Mouse (Mus musculus) hindbrain, embryonic 11.5 days (tissue): ENCODE data around the gene Tes. TPM values are rescaled to one million over a fixed set of nuclear protein-coding genes. Genes with fewer than 3 reads are reported as not detected.
A peak's percentile ranks its signal among the peaks of the same experiment; 100 is the strongest.

ENCODE experiments used
- ATAC-seq: fragments of 200-750 bp; cut with Nextera tagmentation; 2 replicates; pipeline ENCODE4 v1.8.0; 2017; ENCODE audit warnings: mild to moderate bottlenecking, moderate TSS enrichment, moderate library complexity; ENCODE audit not compliant: low FRiP score
- DNase-seq: peaks from one replicate; pipeline ENCODE4 v3.0.0-alpha.2; 2015; ENCODE audit warnings: low spot score
- H3K27ac ChIP-seq: fragments of 300-500 bp; sonication (generic); 2 replicates; pipeline ENCODE4 v1.5.1; 2014; ENCODE audit warnings: mild to moderate bottlenecking, low read depth, low read length
- H3K27me3 ChIP-seq: fragments of 300-500 bp; sonication (generic); 2 replicates; pipeline ENCODE4 v1.6.1; 2014; ENCODE audit warnings: mild to moderate bottlenecking, low read length, moderate library complexity, mixed read lengths; ENCODE audit not compliant: control insufficient read depth, insufficient read depth
- H3K36me3 ChIP-seq: fragments of 300-500 bp; sonication (generic); 2 replicates; pipeline ENCODE4 v1.6.1; 2014; ENCODE audit warnings: mild to moderate bottlenecking, low read length, moderate library complexity, mixed read lengths; ENCODE audit not compliant: control insufficient read depth, insufficient read depth
- H3K4me1 ChIP-seq: fragments of 300-500 bp; sonication (generic); replicated peaks from 2 replicates; pipeline ENCODE4 v1.6.1; 2014; ENCODE audit warnings: low read length, mixed read lengths; ENCODE audit not compliant: control insufficient read depth, insufficient read depth
- H3K4me2 ChIP-seq: fragments of 300-500 bp; sonication (generic); replicated peaks from 2 replicates; pipeline ENCODE4 v1.6.1; 2014; ENCODE audit warnings: mild to moderate bottlenecking, low read depth, low read length
- H3K4me3 ChIP-seq: fragments of 300-500 bp; sonication (generic); 2 replicates; pipeline ENCODE4 v1.5.1; 2014; ENCODE audit warnings: low read depth, low read length
- H3K9ac ChIP-seq: fragments of 300-500 bp; sonication (generic); 2 replicates; pipeline ENCODE4 v1.6.1; 2014; ENCODE audit warnings: low read depth, low read length
- H3K9me3 ChIP-seq: fragments of 300-500 bp; sonication (generic); 2 replicates; pipeline ENCODE4 v1.6.1; 2016; ENCODE audit warnings: low read length; ENCODE audit not compliant: control insufficient read depth
- WGBS: fragments of 180-500 bp; shearing (Covaris S2); extraction: QIAGEN DNeasy Blood & Tissue Kit; methylation state at CpG from one replicate; pipeline ENCODE4 v1.1.7; 2014; 5-methylcytosine and 5-hydroxymethylcytosine counted together
- polyA plus RNA-seq: library from polyadenylated mRNA; unstranded; fragments of >200 nt; fragmentation: Nextera tagmentation; extraction: Ambion mirVana; gene quantifications from 2 replicates; pipeline ENCODE4 v1.2.1, GENCODE M21; 2014

Gene Tes
- polyA plus RNA-seq, 1 experiment from 2014 or later = 65.5 TPM

DNA sequence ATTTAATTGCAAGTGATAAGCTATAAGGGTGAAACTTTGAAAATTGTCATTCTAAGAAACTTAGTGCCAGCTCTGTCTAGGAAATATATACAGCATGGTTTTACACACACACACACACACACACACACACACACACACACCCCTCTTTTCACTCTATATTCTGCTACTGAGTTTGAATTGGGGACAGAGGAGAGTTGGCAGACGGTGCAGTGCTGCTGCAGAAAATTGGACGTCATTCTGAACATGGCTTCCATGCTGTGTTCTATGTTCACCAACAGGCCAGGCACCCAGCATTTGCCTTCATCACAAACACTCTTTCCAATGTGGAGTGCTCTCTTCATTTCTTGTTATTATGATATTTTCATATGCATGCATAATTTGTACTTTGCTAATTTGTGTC, 48.0 kb downstream of the Tes start:
- Histone ChIP-seq H3K4me3 (no peak overlapping the region), H3K9ac (no peak overlapping the region), H3K36me3 (no peaks in the 10 kb centered on the region), H3K27me3 (no peaks in the 10 kb centered on the region), H3K9me3 (no peaks in the 10 kb centered on the region), H3K4me2 (no peak overlapping the region), H3K4me1 (no peaks in the 10 kb centered on the region), H3K27ac (no peak overlapping the region)
- 80% methylated on average over 2 of the region's 2 CpGs for WGBS
- no peak for DNase-seq
- no peak for ATAC-seq

DNA sequence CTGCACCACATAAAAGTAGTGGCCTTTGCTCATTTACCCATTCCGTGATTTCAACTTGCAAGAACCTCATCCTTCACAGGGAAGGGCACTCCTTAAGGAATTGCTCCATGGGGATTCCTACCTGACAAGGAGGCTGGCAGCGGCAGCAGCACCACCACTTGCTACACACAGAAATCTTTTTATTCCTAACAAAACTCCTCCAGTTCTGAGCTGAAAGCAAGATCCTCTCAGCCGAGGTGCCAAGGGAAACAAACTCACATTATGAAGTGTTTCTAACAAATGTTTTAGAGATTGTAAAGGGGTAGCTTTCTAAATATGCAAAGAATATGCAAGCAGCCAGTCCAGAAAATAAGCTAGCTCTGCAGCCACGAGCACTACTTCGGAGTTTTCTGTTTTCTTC, 49.6 kb downstream of the Tes start:
- Histone ChIP-seq H3K36me3 (no peaks in the 10 kb centered on the region), H3K9ac (no peak overlapping the region), H3K4me3 (no peak overlapping the region), H3K4me2 (no peak overlapping the region), H3K27me3 (no peaks in the 10 kb centered on the region), H3K4me1 (no peaks in the 10 kb centered on the region), H3K9me3 (no peaks in the 10 kb centered on the region), H3K27ac (no peak overlapping the region)
- 82% methylated on average over 5 of the region's 5 CpGs for WGBS
- ATAC-seq (no peak), DNase-seq (no peak)

DNA sequence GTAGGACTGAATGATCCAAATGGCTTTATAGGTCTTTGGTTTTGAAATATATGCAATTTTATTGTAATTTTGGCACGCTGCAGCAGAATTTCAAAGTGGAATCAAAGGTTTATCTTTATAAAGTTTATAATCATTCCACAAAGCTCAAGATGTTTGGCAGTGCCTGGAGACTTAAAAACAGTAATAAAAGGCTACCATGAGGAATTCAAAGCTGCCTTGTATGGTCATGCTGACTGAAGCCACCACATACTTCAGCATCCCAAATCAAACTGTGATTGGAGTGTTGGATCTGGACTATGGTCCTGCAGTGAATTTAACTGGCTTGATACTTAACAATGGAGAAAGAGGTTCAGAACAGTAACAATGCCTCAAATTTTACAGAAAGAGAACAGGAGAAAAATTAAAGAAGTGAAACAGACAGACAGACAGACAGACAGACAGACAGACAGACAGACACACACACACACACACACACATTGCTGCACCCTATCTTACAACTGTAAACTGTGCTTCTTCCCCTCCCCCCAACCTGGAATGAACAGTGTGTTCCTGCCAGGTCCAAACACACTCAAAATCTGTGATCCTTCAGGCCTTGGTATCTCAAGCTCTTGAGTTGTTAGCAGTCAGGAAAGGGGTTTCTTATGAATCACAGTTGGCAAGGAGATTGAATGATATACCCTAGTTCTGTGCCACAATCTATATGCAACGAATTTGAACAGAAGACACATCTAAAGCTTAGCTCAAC, 50.3 kb downstream of the Tes start:
- Histone ChIP-seq H3K27me3 (no peaks in the 10 kb centered on the region), H3K9me3 (no peaks in the 10 kb centered on the region), H3K36me3 (no peaks in the 10 kb centered on the region), H3K4me3 (no peak overlapping the region), H3K4me1 (no peaks in the 10 kb centered on the region), H3K27ac (no peak overlapping the region), H3K9ac (no peak overlapping the region), H3K4me2 (no peak overlapping the region)
- WGBS = 82% methylated on average over 2 of the region's 2 CpGs
- DNase-seq = no peak
- no peak for ATAC-seq

DNA sequence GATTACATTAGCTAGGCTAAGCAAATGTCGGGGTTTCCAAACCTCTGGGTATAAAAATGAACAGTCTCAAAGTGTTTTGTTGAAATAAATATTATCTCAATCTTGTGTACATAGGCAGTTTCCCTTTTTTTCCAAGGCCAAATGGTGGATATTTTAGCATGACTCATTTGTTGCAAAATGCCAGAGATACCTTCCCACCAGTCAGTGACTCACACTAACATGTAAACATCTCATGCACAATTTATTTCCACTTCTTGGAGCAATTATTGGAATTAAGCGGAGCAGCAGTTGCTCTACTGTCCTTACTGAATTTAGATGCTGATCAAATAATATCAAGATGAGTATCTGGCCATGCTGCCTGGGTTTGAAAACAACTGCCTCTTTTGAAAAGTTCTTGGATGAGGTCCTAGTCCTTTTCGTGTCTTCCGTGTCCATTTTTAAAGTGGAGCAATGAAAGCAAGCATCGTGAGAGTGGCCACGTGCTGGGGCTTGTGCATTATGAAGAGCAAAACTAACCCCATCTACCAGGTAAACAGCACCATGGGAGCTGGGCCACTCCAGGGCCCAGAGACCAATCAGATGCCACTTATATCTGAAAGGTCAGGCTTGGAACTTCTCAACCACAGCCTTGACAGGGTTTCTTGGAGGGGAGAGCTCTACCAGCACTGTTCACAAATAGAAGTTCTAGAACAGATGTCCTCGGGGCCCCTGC, 54.7 kb downstream of the Tes start:
- DNase-seq = no peak
- Histone ChIP-seq H3K27me3 (no peaks in the 10 kb centered on the region), H3K36me3 (no peaks in the 10 kb centered on the region), H3K9me3 (no peaks in the 10 kb centered on the region), H3K27ac (no peak overlapping the region), H3K4me1 (no peaks in the 10 kb centered on the region), H3K4me2 (no peak overlapping the region), H3K9ac (no peak overlapping the region), H3K4me3 (no peak overlapping the region)
- no peak for ATAC-seq
- 89% methylated on average over 7 of the region's 7 CpGs for WGBS

DNA sequence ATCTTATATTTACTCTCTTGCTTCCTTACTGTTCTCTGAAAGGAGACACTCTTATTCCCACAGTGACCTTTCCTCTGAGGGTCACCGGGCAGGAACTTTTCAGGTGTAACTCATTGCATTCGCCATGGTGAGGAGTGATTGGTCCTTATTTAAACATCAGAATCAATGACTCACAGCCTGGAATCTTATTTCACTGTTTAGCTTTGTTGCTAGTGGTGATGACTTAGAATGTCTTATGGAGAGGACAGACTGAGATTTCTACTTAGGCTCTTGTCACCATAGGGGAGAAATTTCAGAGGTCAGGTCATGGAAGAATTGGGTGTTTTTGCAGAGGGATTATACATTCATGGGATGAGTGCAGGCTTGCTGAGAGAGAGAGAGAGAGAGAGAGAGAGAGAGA, 75.1 kb downstream of the Tes start:
- Histone ChIP-seq H3K27ac (no peak overlapping the region), H3K4me3 (no peak overlapping the region), H3K36me3 (no peaks in the 10 kb centered on the region), H3K9me3 (no peaks in the 10 kb centered on the region), H3K27me3 (no peaks in the 10 kb centered on the region), H3K4me2 (no peak overlapping the region), H3K9ac (no peak overlapping the region), H3K4me1 (no peaks in the 10 kb centered on the region)
- no peak for ATAC-seq
- no peak for DNase-seq
- 77% methylated on average over 2 of the region's 2 CpGs for WGBS

DNA sequence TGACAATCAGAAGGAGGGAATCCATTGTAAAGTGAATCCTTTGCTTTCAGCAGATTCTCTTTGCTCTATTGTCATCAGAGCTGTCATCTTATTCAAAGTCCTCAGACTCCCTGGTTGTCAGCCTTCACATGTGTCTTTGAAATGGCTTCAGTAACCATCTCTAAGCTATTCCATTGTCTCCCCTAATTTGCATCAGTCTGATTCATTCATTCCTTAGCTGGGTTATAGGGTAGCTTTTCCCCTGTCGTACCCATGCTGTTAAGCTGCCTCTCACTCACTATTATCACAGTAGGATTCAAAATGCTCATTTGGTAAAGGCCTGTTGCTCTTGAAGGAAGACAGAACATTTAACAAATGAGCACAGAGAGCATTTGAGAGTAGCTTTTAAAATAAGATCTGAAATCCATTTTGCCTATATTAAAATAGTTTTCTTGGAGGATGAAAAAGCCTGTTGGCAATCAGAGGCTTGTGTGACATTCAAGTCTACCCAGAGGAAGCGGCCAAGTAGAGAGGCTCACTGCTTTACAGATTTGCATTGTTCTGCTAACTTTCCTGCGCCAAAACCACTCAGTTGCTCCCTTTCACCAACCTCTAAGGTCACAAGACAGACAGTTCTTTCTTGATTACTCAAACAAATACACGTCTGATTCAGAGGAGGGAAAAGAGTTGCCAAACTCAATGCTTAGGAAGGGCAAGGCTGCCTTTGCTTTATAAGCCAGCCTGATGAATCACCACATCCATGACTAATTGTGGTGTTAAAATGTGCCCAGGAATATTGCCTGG, 77.8 kb downstream of the Tes start:
- H3K9ac ChIP-seq = no peak overlapping the region
- no peak overlapping the region for H3K27ac ChIP-seq
- no peaks in the 10 kb centered on the region for H3K4me1 ChIP-seq
- no peak overlapping the region for H3K4me3 ChIP-seq
- no peak overlapping the region for H3K4me2 ChIP-seq
- no peaks in the 10 kb centered on the region for H3K36me3 ChIP-seq
- ATAC-seq = peak; percentile 75
- peak; percentile 11 for DNase-seq
- WGBS = 27% methylated on average over 4 of the region's 4 CpGs
- H3K27me3 ChIP-seq = no peaks in the 10 kb centered on the region
- H3K9me3 ChIP-seq = no peaks in the 10 kb centered on the region

DNA sequence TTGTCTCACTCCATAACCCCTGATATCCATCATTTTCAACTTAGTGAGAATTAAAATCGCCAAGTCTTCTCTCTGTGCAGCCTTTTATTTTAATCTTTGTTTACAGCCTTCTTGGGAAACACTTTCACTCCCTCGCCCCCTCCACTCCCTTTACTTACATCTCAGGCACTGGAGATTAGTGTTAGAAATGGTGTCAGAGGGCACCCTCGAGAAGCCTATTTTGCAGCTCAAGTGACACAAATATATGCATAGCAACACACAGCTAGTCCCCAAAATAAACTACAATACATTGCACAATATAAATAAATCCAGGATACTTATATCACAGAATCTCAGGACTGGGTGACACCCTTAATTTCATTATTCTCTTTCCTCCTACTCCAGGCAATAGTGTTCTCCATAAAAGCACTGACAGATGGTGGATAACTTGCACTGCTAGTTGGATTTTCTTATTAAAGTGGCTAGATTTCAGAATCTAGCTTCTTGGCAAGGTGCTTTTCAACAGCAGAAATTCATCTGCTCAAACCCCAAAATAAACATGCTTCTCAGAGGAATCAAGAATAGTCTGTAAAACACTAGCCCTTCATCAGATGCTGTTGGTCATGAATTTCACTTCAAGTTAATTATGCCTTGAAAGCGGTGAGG, 86.2 kb downstream of the Tes start:
- no peak overlapping the region for H3K27ac ChIP-seq
- WGBS = 77% methylated on average over 4 of the region's 4 CpGs
- H3K36me3 ChIP-seq = no peaks in the 10 kb centered on the region
- no peak overlapping the region for H3K4me3 ChIP-seq
- DNase-seq = no peak
- no peaks in the 10 kb centered on the region for H3K4me1 ChIP-seq
- no peaks in the 10 kb centered on the region for H3K9me3 ChIP-seq
- no peaks in the 10 kb centered on the region for H3K27me3 ChIP-seq
- H3K4me2 ChIP-seq = no peak overlapping the region
- H3K9ac ChIP-seq = no peak overlapping the region
- ATAC-seq = no peak

DNA sequence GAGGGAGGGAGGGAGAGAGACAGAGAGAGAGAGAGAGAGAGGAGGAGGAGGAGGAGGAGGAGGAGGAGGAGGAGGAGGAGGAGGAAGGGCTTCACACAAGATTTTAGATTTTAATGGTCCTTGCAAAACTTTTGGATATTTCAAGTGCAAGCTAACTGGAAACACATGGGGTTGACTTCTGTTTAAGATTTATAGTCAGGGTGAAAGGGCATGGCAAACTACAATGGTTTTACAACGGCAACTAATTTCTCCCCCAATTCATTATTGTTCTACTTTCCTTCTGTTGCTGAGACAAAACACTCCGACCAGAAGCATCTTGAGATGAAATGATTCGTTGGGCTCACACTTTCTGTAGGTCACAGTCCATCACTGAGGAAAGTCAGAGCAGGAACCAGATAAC, 87.6 kb downstream of the Tes start:
- Histone ChIP-seq H3K27me3 (no peaks in the 10 kb centered on the region), H3K9ac (no peak overlapping the region), H3K4me3 (no peak overlapping the region), H3K4me2 (no peak overlapping the region), H3K9me3 (no peaks in the 10 kb centered on the region), H3K36me3 (no peaks in the 10 kb centered on the region), H3K27ac (no peak overlapping the region), H3K4me1 (no peaks in the 10 kb centered on the region)
- 58% methylated on average over 3 of the region's 3 CpGs for WGBS
- no peak for ATAC-seq
- DNase-seq = no peak
